Mouse (Mus musculus): ENCODE measurements around the gene Hoxc6.

Gene Hoxc6

DNA sequence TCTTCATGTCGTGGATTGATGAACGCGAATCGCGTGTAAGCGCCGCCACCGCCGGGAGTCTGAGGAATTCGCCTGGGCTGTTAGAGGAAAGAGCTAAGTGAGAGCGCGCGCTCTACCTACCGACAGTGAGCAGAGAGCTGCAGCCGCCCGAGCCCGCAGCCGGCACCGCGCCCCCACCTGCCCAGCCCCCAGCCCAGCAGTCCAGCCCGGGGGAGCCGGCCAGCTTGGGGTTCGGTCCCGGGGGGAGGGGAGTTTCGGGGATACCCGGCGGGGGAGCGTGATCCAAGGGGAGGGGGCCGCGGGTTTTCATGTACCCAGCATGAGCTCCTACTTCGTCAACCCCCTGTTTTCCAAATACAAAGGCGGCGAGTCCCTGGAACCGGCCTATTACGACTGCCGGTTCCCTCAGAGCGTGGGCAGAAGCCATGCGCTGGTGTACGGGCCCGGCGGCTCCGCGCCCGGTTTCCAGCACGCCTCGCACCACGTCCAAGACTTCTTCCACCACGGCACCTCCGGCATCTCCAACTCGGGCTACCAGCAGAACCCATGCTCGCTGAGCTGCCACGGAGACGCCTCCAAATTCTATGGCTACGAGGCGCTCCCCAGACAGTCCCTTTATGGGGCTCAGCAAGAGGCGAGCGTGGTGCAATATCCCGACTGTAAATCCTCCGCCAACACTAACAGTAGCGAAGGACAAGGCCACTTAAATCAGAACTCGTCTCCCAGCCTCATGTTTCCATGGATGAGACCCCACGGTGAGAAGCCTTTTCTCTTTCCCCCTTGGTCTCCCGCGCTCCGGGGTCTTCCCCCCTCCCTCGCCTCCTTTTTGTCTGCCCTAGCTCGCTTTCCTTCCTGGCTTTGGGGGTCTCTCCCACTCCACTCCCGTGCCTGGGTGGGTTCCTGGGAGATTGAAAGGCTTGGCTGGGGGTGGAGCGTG, 7.3 kb upstream of the Hoxc6 start, which contains the start of gene Hoxc8:
Gene Hoxc8 (plus strand): TSS at position 147 of the 937 bp plus-strand sequence.
- DNase-seq (ENCODE audit: low spot score): no peak

DNA sequence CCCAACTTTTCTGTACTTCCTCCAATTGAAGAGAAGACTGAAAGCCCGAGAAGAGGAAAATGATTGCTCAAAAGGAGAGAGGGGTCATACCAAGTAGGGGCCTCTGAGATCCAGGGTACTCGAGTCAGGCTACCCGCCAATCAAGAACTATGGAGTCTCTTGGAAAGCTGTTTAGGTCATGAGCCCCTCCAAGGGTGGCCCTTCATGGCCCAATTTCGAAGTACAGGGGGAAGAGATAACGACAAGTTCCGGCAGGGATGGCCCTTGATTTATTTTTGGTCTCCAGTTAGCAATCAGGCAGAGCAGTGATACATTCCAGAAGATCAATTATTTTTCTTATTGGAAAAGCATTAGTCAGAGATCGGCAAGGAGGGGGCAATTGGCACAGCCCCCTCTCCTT, 6.3 kb upstream of the Hoxc6 start:
- DNase-seq (ENCODE audit: low spot score): no peak

DNA sequence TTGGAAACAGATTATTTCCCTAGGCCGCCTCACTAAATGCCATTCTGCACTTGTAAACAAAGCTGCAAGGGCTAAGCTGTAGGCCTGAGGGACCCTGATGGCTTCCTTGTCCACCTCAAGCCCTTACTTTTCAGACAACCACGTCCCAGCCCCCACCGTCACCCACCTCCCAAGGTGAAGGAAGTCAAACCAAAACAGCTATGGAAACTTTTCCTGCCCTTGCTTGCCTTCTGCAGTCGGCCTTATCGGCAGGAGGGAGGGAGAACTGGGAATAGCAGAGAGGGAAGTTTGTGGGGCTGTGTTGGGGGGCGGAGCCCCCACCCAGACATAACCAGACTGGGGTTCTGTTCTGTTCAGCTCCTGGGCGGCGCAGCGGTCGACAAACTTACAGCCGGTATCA, 5.9 kb upstream of the Hoxc6 start:
- DNase-seq (ENCODE audit: low spot score): no peak

GRCm38 (mm10) chr15:102992863-102993262, 5.2 kb upstream of the Hoxc6 start:
- no peak for DNase-seq (ENCODE audit: low spot score)

DNA sequence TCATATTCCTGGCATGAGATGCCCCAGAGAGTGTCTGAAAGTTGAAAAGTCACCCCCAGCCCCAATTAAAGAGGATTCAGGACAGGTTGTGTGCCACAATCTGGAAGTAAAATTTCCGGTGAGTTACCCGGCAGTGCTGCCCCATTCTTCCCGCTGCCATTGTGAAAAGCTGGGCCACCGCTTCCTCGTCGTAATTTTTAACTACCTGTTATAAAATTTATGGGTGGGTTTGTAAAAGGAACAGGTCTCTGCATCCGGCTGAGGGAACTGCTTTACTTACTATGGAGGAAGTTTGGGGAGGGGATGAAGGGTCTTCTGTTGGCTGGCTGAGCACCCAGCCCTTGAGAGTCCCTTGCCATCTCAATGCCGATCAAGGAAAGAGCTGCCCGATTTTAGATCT, 1.5 kb upstream of the Hoxc6 start:
- no peak for DNase-seq (ENCODE audit: low spot score)

- DNase-seq (ENCODE audit: low spot score): no peak
Measured at GRCm38 (mm10) chr15:102997431-102997830, 626 bp upstream of the Hoxc6 start.

DNA sequence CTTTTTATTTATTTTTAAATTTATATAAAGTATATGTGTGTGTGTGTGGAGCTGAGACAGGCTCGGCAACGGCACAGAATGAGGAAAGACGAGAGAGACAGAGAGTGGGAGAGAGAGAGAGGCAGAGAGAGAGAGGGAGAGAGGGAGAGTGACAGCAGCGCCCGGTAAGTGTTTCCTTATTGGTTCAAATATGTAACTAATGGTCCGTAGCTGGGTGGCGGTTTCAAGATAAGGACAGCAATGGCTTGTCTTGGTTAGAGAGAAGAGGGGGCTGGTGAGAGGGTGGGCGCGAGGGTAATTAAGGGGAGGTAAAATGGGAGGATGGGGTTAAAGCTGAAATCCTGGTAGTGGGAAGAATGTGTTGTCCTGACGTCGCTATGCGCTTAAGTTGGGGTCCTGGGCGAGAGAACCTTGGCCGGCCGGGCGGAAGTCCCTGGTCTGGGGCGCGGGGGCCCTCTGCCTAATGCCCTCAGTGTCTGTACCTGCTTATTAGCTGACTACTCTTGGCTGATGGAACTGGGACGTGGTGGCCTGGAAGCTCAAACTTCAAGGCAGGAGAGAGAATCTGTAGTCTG, 638 bp downstream of the Hoxc6 start:
- no peak for DNase-seq (ENCODE audit: low spot score)

DNA sequence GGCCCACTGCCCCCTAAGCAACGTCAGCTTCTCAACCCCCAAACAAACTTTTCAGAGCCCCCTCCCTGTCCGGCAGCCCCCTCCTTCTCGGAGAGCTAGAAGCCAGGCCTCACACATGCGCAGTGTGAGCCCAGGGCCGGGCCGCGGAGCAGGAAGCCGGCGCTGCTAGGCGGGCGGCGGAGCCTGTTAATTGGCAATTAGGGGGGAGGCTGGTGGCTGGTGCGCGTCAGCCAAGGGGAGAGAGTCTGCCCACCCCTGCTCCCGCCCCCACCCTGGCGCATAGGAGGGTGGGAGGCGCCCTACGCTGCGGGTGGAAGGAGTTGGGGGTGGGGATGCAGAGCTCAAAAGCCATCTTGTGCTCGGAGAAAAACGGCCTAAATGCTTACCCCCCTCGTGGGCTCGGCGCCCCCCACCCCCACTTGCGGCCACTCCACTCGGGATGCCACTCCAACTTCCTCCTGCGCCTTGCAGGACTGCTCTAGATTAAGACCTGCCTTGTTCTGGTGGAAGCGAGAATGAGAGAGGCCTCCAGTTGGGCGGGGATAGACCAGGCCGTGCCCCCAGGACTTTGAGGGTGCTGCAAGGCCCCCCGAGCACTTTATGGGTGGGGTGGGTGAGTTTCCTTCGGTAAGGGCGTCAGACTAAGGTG, 1.2 kb downstream of the Hoxc6 start:
- DNase-seq (ENCODE audit: low spot score): no peak

DNA sequence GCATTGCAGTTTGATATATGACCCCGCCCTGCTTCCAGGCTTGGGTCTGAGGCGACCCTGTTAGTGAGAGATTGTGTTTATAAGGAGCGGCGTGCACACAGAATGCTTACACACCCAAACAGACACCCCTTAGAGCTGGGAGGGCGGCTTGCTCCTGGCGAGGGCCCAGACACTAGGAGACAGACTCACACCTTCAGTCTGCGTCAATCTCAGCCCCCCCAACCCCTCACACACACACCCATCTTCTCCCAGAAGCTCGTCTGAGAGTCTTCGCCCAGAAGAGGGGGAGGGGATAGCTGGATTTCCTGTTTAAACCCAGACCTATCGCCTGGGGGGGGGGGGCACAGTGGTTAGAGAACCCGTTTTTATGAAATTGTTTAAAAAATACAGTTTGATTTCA, 1.9 kb downstream of the Hoxc6 start:
- DNase-seq (ENCODE audit: low spot score): no peak

GRCm38 (mm10) chr15:103000501-103000901, 2.4 kb downstream of the Hoxc6 start:
- DNase-seq (ENCODE audit: low spot score): no peak

DNA sequence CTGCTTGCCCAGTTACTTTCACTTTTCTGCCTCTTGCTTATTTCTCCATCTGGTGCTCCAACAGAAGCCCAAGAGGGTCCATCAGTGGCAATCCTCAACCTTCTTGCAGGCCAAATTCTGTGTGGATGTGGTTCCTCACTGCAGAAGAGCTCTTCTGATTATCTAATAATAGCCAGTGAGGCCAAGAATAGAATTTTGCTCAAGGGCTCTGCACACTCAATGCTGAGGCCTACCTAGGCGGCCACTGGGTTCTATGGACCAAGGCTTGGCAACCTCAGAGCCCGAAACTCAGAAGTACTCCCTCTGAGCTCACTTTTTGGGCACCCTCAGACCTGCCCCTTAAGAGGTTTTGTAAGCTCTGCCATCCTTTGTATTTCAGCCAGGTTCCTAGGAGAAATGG, 3.3 kb downstream of the Hoxc6 start:
- DNase-seq (ENCODE audit: low spot score): no peak

DNA sequence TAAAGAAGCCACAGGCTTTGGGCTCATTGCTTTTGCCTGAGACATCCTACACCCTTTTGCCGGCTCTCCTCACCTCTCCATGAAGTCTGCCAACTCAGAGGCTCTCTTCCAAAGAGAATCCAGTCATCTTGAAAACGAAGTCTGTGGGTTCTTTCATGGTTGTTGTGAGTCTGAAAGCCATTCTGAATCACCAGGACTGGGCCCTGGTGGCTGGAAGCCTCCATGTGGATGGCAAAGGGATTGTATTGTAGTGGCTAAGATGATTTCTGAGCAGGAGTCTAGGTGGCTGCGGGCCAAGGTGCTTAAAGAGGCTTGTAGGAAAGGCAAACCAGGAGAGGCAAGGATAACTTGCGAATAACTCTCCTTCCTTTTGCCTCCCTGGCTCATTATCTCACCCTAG, 4.1 kb downstream of the Hoxc6 start:
- DNase-seq (ENCODE audit: low spot score): no peak

GRCm38 (mm10) chr15:103002821-103003448, 4.9 kb downstream of the Hoxc6 start:
- no peak for DNase-seq (ENCODE audit: low spot score)

- no peak for DNase-seq (ENCODE audit: low spot score)
Measured at GRCm38 (mm10) chr15:103005308-103005707, 7.3 kb downstream of the Hoxc6 start.

- DNase-seq (ENCODE audit: low spot score): no peak
Measured at GRCm38 (mm10) chr15:103005797-103006196, 7.7 kb downstream of the Hoxc6 start.

DNA sequence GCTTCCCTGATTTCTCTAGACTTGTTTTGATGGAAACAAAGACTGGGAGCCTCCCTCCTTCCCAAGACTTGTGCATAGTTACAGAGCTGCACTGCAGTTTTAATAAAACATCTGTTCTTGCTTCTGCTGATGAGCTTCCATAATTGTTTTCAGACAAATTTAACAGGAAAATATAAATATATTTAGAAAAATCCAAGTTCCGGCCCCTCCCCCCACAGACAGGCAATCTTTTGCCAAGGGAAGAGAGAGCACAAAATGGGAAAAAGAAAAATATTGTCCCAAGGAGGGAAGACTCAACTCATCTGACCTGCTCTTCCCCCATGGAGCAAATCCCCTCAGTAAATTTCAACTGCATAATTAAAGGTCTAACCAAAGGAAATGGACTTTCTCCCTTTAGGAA, 8.3 kb downstream of the Hoxc6 start:
- no peak for DNase-seq (ENCODE audit: low spot score)

DNA sequence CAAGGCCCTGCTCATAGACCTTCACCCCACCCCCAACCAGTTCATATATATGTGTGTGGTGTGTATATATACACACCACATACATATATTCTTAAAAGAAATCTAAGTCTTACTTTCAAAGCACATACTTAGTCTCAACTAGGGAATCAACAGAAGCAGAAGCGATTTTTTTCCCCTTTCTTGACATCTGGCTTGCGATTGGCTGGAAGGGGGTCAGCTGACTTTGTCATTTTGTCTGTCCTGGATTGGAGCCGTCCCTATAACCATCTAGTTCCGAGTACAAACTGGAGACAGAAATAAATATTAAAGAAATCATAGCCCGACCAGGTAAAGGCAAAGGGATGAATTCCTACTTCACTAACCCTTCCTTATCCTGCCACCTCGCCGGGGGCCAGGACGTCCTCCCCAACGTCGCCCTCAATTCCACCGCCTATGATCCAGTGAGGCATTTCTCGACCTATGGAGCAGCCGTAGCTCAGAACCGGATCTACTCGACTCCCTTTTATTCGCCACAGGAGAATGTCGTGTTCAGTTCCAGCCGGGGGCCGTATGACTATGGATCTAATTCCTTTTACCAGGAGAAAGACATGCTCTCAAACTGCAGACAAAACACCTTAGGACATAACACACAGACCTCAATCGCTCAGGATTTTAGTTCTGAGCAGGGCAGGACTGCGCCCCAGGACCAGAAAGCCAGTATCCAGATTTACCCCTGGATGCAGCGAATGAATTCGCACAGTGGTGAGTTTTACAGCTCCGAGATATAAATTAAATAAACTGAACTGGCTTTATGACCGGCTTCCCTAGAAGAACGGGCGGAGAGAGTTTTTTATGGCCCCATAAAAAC, 11.4 kb downstream of the Hoxc6 start:
- no peak for DNase-seq (ENCODE audit: low spot score)

DNA sequence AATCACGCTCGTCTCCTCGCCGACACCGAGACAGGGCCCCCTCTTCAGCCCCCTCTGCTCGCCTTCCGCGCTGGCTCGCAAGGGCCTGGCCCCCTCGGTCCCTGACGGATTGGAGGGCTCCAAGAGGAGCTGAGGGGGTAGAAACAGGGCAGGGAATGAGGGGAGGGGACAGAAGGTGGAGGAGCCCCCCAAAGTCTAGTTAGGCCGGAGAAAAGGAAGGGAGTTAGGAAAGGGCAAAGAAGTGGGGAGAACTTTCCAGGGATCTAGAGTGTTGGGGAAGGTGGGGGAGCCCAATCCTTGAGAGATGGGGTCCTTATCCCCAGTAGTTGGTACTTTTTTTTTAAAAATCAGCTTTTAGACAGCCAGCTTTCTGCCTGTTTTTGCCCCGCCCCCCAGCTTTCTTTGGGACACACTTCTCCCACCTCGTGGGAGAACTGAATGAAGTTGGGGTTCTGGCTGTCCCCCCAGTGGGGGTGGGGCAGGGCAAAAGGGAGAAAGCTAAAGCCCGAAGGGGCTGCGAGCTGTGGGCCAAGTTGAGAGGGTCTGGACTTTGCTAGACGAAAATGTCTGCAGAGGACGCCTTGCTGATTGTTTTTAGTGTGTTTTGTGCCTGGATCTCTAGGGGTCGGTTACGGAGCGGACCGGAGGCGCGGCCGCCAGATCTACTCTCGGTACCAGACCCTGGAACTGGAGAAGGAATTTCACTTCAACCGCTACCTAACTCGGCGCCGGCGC, 12.2 kb downstream of the Hoxc6 start:
- DNase-seq (ENCODE audit: low spot score): no peak

- DNase-seq (ENCODE audit: low spot score): no peak
Measured at GRCm38 (mm10) chr15:103010847-103011555, 12.9 kb downstream of the Hoxc6 start.

DNA sequence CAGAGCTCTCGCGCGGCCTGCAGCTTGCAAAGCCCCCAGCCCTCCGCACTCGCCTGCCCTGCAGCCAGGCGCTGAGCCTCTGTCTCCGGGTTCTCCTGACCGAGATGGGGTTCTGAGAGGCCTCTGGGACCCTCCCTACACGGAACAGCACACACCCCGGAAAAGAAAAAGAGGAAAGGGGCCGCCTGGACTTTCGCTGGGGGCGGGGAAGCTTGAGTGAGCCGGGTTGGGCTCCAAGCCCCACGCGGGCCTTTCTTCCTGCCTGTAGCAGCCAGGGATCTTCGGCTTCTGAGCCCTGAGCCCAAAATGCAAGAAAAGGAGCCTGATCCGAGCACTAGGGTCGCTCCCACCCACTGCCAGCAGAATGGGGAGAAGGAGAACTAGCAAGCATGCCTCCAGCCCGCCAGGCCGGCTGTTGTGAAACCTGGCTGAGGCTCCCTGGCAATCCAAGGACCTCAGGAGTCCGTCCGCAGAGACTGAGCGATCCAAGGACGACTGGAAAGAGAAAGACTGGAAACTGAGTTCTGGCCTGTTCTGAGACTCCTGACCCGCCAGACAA, 13.9 kb downstream of the Hoxc6 start:
- DNase-seq (ENCODE audit: low spot score): no peak

Data from left cerebral cortex, adult 11 months (tissue).